Mouse (Mus musculus) lung, postnatal 25 days (tissue): Measurements from ENCODE around the gene Zfp644.
"Not testable (repeated sequence)": the region's sequence is repeated elsewhere in the genome, so short reads cannot be mapped to it uniquely, and the experiment has no call there.

Experiments
- DNase-seq: peaks from one replicate; pipeline ENCODE4 v3.0.0; 2022; ENCODE audit warnings: low spot score

The Zfp644 gene

GRCm38 (mm10) chr5:106696396-106697337 is at the start of gene Zfp644:
Gene Zfp644, minus strand, starts transcription at chr5:106697287.
- DNase-seq: peak; percentile 89

GRCm38 (mm10) chr5:106739716-106740115 is 42.6 kb upstream of the Zfp644 start:
- no peak for DNase-seq

DNA sequence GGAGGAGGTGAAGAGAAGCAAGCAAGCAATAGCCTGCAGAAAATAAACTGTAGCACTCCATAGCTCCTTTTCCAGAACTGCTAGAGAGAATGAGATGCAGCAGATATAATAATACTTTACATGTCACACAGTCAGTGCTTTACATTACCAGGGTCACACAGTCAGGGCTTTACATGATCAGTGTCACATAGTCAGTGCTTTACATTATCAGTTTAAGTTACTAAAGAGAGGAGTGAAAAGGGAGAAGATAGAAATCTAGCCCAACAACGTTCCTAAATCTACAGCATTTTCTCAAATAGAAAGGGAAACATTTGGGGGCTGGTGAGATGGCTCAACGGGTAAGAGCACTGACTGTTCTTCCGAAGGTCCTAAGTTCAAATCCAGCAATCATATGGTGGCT is 26.4 kb upstream of the Zfp644 start:
- no peak for DNase-seq

- DNase-seq: no peak
These were observed 25.7 kb upstream of the Zfp644 start for GRCm38 (mm10) chr5:106722771-106723170.

DNA sequence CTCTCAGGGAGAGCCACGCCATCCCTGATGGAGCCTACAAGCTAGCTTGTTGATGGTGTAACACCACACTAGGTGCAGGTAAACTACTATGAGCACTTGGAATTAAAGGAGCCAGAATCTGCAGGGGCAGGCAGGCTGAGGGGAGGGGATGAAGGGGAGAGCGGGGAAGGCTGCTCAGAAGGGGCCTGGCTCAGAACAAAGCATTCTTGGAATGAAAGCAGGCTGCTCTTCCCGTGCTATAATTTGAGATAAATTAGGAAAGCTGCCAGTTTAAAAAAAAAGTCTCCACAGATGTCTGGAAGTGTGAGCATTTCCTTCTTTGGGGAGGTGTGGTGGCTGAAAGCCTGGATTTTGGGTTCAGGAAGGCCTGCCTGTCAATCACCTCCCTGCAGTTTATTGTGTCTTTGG is 14.8 kb upstream of the Zfp644 start:
- no peak for DNase-seq

DNA sequence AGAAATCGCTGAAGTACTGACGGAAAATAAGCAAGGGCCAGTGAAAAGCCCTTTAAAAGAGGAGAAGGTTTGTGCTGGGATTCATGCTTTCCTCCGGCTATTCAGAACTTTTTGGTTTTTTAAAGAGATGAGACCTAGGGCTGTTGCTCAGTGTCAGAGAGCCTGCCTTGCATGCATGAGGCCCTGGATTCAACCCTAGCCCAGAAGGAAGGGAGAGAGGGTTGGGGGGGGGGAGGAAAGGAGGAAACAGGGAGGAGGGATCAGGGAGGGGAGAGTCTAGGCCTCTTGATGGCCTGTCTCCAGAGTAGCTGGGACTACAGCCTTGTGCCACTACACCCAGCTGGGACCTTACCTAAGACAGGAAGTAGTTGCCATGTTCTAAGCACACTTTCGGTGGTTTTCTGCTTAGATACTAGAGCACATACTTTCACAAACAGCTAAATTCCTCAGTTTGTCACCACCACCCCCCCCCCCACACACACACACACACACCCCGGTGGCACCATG is 14.2 kb upstream of the Zfp644 start:
- DNase-seq: no peak

- DNase-seq: no peak
These were observed 13.5 kb upstream of the Zfp644 start for GRCm38 (mm10) chr5:106710611-106711010.

DNA sequence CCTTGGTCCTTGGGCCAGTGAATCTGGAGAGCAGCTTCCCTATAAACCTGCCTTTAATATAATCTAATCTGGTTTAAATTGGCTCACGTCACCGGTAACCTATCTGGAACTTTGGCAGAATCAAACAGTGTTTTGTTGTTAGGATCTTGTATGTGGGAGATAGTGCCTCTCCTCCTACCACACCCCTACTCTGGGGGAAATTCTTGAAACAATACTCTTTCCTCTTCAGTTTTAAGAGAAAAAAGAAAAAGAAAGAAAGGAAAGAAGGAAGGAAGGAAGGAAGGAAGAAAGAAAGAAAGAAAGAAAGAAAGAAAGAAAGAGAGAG is 13.0 kb upstream of the Zfp644 start:
- no peak for DNase-seq

GRCm38 (mm10) chr5:106709388-106710084 is 12.4 kb upstream of the Zfp644 start:
- peak; percentile 47 for DNase-seq

DNA sequence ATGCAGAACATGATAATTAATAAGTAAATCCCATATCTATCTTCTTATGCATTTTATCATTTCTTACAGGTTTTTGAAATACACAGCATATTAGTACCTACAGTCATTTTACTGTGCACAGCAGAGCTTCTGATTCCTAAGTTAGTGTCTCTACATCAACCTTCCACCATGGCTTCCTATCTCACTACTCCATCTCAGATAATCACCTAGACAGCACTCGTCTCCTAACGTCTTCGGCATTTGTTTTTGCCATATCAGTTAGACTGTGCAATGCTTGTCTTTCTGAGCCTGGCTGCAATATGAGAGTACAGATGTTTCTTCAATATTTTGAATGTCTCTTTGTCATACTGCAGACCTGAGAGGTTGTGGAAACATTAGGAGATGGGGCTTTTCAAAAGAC is 9.3 kb upstream of the Zfp644 start:
- DNase-seq: no peak

DNA sequence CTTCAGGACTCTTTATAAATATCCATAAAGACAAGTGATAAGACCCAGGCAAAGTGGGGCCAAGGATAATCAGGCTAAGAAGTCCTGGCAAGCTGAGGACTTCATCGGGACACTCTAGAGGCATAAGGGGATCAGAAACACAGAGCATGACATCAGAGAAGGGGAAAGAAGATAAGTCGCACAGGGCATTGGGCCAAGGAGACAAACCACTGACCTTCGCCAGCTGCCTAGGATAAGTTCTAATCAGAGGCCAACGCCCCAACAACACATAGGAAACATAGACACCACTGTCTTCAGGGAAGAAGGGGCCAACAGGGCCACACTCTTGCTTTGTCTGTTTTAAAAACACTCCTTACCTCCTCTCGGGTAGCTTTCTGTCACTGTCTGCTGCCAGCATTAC is 8.1 kb upstream of the Zfp644 start:
- no peak for DNase-seq

DNA sequence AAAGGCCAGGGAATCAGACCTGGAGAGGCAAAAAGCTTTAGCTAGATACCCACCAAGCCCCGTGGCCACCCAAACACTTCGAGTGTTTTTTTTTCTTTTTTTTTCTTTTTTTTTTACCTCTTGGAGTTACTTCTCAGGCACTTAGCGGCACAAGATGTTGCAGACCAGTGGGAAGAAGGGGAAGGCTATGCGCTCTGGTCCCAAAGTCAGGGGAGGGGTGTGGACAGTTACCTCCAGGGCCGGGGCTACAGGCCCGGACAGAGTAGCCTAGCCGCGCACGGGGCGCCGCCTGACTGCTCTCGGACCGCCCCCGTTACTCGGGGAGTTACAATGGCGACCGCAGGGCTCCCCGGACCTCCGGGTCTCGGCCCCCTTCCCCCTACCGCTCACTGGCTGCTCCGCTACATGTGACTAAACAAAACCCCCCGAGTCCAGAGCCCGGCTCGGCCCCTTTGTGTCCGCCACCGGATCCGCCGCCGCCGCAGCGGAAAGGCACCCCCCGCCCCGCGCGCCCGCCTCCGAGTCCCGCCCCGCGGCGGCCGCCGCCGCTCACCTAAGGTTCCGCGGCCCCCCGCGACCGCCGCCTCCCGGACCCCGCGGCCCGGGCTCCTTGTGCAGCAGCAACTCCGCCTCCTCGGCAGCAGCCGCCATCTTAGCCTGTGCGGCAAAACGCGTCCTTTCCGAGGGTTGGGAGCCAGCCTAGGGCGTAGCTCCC is 1.2 kb downstream of the Zfp644 start:
- peak; percentile 67 for DNase-seq

DNA sequence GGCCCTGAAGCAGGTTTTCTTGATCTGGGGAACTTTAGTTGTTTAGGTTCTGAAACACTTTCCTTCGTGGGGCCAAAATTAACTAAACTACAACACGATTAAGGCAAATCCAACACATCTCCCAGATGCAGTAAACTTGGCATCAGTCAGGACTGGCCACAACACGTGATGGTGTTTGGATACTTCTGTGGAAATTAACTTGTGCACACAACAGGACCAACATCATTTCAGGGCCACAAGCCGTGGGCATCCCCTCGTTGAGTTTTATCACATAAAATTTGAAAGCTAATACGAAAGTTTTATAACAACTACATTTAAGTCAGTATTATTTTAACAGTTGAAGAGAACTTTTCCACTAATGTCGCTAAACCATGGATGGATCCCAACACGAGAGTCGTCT is 1.9 kb downstream of the Zfp644 start:
- no peak for DNase-seq

GRCm38 (mm10) chr5:106694683-106695082 is 2.4 kb downstream of the Zfp644 start:
- DNase-seq: no peak

DNA sequence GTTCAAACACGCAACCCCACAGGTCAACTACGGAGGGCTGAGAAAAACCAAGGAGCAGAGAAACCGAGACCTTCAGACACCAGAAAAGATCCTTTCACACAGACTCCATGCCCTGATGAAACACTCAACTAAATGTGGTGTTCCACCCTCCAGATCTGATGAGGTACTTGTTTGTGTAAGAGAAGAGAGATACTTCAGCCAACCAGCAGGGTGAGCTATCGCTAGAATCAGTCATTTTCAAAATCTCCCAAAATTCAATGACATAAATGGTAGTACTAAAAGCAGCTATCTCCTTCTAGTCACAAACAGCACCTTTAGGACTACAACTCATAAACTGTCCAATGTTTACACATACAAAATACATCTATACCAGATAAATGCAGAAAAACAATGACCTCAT is 4.1 kb downstream of the Zfp644 start:
- peak; percentile 28 for DNase-seq

- DNase-seq: no peak
These were observed 16.2 kb downstream of the Zfp644 start for GRCm38 (mm10) chr5:106680636-106681458.

DNA sequence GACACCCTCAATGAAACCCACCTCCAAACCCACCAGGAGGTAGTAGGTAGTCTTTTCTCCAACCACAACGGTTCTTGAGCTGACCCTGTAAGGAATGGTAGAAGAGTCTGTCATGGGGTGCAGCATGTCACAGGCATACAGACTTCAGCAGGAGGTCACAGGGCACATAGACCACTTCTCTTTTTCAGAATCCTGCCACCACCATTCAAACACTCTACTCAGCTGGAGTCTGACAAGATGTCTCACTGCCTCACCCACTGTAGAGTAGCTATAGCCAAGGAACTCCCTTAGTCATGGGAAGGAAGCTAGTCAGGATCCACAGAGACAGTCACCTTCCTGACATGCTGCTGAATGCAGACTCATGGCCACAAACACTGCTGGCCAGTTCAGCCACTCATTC is 17.4 kb downstream of the Zfp644 start:
- DNase-seq: no peak

DNA sequence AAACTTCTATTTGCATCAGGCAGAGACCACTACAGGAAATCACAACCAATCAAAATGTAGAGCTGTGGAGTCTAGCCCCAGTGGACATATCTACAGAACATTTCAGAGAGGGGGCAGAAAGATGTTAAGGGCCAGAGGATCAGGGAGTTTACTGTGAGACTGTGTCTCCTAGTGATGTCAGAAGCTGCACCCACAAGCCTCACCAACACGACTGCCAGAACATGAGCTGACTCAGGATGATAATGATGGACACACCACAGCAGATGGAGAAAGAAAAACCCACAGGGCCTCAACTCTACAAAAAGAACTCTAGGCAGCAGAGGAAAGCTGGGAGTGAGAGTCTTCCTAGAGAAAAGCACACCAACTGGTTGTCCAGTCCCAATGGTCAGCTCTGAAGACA is 18.3 kb downstream of the Zfp644 start:
- not testable (repeated sequence) for DNase-seq

DNA sequence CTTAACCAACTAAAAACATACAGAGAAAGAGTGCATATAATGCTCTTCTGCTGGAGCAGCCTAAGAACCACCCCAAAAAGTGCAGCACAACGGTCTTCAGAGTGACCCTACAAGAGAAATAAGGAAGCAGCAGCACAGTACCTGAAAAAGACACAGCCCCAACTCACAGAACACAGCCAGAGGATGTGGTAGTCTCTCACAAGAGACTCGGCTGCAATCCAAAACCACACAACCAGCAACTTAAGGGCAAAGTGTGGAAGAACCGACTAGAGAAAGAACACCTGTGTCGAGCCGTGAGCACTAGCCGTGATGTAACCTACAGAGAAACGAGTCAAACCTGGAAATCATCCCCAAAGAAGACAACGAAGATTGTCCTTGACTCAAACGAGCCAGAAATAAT is 20.3 kb downstream of the Zfp644 start:
- DNase-seq: no peak

- no peak for DNase-seq
These were observed 24.5 kb downstream of the Zfp644 start for GRCm38 (mm10) chr5:106672597-106672996.

- DNase-seq: peak; percentile 48
These were observed 25.2 kb downstream of the Zfp644 start for GRCm38 (mm10) chr5:106671893-106672292.

GRCm38 (mm10) chr5:106664910-106665309 is 32.2 kb downstream of the Zfp644 start:
- DNase-seq: no peak
